Mouse (Mus musculus): ENCODE measurements around the gene Sp8. TPM values are rescaled to one million over a fixed set of nuclear protein-coding genes. Genes with fewer than 3 reads are reported as not detected.

Sp8 gene
- total RNA-seq, 2 experiments from 2014 or later, result 1.5 to 2.6 TPM

GRCm38 (mm10) chr12:118848496-118849202 is 2.5 kb downstream of the Sp8 start:
- DNase-seq (ENCODE audit: extremely low spot score in 1 of 2, low spot score in 1 of 2), result no peak

DNA sequence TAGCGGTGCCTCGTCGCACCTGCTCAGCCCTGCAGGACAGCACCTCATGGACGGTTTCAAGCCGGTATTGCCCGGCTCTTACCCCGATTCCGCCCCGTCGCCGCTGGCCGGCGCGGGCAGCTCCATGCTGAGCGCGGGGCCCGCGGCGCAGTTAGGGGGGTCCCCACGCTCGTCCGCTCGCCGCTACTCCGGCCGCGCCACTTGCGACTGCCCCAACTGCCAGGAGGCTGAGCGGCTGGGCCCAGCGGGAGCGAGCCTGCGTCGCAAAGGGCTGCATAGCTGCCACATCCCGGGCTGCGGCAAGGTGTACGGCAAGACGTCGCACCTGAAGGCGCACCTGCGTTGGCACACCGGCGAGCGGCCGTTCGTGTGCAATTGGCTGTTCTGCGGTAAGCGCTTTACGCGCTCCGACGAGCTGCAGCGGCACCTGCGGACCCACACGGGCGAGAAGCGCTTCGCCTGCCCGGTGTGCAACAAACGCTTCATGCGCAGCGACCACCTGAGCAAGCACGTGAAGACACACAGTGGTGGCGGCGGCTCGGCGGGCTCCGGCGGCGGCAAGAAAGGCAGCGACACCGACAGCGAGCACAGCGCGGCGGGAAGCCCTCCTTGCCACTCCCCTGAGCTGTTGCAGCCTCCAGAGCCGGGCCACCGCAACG is 3.2 kb downstream of the Sp8 start:
- no peak for DNase-seq (ENCODE audit: extremely low spot score in 1 of 2, low spot score in 1 of 2)

GRCm38 (mm10) chr12:118849996-118850395 is 3.9 kb downstream of the Sp8 start:
- no peak for DNase-seq (ENCODE audit: extremely low spot score in 1 of 2, low spot score in 1 of 2)

DNA sequence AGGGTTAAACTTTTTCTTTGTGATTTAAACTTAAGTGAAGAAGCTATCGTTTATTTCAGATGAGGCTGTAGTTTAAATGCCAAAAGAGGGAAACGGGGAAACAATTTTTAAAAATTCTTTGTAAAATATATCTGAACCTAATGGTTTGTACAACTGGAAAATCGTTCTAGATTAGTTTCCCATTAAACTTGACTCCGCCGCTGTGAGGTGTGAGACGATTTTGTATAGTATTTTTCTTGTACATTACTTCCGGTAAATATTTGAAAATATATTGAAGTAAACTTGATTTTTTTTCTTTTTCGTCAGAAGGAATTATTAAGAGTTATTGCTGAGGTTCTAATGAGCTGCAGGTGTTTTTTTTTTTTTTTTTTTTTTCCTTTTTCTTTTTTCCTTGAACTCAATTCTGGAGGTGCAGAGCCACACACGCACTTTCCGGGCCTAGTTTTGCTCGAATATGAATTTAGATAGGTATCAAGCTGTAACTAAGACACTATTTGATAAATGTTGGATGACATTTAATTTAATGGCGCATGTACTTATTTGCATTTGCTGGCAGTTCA is 4.8 kb downstream of the Sp8 start:
- DNase-seq (ENCODE audit: extremely low spot score in 1 of 2, low spot score in 1 of 2), result no peak

GRCm38 (mm10) chr12:118853331-118853730 is 7.2 kb downstream of the Sp8 start:
- no peak for DNase-seq (ENCODE audit: extremely low spot score in 1 of 2, low spot score in 1 of 2)

DNA sequence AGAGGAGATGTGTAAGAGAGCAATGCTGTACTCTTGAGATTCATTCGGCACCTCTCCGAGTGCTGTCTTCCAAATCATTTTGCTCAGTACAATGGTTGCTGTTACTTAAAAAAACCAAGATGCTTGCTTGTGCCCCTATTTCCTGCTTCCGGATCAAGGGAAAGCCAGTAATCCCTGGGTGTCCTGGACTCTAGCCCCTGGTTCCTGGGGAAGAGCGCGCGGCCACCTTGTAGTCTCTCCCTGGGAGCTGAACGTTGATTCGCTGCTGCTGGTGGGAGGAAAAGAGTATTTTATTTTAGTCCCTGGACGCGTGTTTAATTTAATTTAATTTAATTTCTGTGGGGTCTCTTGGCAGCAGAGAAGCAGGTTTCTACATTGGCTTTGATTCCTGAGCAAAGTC is 8.3 kb downstream of the Sp8 start:
- DNase-seq (ENCODE audit: extremely low spot score in 1 of 2, low spot score in 1 of 2), result no peak

GRCm38 (mm10) chr12:118854831-118855453 is 8.8 kb downstream of the Sp8 start:
- peak; percentile 43 to 53 for DNase-seq (ENCODE audit: extremely low spot score in 1 of 2, low spot score in 1 of 2)

DNA sequence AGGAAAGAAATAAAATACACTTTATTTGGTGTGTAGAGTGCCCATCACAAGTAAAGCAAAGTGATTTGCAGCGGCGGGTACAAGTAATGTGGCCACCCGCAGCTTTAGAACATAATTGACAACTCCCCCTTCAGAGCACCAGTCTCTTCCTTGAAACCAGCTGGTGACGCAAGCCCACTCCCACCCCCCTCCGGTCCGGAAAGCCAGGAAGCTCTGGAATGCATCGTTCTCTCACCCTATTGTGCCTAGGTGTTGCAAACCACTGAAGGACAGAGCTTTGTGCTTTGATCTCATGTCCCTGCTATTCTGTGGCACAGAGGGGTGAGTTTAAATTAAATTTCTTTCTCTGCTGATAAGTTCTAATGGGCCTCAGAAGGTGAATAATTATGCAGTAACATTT is 10.0 kb downstream of the Sp8 start:
- no peak for DNase-seq (ENCODE audit: extremely low spot score in 1 of 2, low spot score in 1 of 2)

- no peak for DNase-seq (ENCODE audit: extremely low spot score in 1 of 2, low spot score in 1 of 2)
Observed at GRCm38 (mm10) chr12:118872673-118873072, 26.5 kb downstream of the Sp8 start.

GRCm38 (mm10) chr12:118882790-118883189 is 36.7 kb downstream of the Sp8 start:
- no peak for DNase-seq (ENCODE audit: extremely low spot score in 1 of 2, low spot score in 1 of 2)

GRCm38 (mm10) chr12:118887964-118888363 is 41.8 kb downstream of the Sp8 start:
- no peak for DNase-seq (ENCODE audit: extremely low spot score in 1 of 2, low spot score in 1 of 2)

Other genes with a start within 250 kb of the Sp8 start
- not detected for gene Abcb5, start 120.1 kb downstream of the Sp8 start, total RNA-seq (2021)

All from layer of hippocampus, postnatal 25 days (tissue).